Mouse (Mus musculus): ENCODE measurements at regions not wholly inside any gene's neighbourhood (a gene's known extent, or its start where the extent isn't known, plus 50 kb on each side); places are given as distances from the start of the nearest gene placed in this dataset.

DNA sequence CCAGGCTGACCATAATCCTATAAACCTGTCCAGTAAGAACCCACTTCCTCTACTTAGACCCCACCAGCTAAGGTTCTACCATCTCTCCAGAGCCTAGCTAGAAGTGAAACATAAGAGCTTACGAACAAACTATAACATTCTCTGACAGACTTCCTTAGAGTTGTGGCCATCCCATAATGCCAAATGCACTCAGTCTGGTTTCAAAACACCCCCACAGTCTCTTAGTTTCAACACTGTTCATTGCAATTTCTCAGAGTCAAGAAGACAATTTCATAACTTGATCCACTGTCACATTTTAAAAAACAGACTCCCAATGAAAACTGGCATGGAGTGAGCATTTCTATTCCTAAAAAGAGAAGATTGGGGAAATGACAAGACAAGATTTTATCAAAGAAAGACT lies 139.2 kb upstream of the Kcnip4 start:
- TF ChIP-seq CTCF (IDR thresholded peaks at IDR 0.05; ENCODE audit: low read depth) (no peak), EP300 (IDR thresholded peaks at IDR 0.05; ENCODE audit: low read depth) (no peak)

DNA sequence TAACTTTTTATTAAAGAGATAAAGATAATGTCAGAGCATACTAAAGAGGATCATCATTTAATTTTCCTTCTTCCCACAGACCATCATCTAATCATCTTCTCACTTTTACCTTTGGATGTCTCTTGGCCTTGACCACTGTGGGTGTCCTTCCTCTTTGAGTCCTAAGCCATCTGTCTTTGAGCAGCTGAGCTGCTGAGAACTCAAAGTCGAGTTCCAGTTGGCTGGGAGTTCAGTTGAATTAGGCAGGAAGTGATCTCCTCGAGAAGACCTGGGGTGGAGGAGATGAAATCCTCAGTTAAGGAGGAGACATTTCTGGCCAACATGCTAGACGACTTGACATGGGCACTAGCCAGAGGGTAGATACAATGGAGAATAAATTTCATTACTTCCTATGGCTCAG lies 137.4 kb upstream of the Kcnip4 start:
- Histone ChIP-seq H3K4me1 (replicated peaks; ENCODE audit: control insufficient read depth in 2 of 2, insufficient read depth in 2 of 2, low read length in 1 of 2) (no peaks in the 10 kb centered on the region), H3K9me3 (ENCODE audit: control insufficient read depth, low read length) (no peaks in the 10 kb centered on the region), H3K4me3 (ENCODE audit: insufficient read depth in 1 of 2, low read depth in 2 of 2, low read length in 2 of 2) (no peak overlapping the region), H3K36me3 (replicated peaks; ENCODE audit: control insufficient read depth, insufficient read depth, low read depth) (no peaks in the 10 kb centered on the region), H3K4me2 (ENCODE audit: low read depth) (no peak overlapping the region), H3K27ac (no peak overlapping the region), H3K9ac (replicated peaks) (no peak overlapping the region), H3K27me3 (ENCODE audit: control insufficient read depth, insufficient read depth, low read length) (no peaks in the 10 kb centered on the region)
- TF ChIP-seq CTCF (IDR thresholded peaks at IDR 0.05; ENCODE audit: low read depth) = no peak
- TF ChIP-seq EP300 (IDR thresholded peaks at IDR 0.05; ENCODE audit: low read depth) = no peak
- 30% methylated on average over 3 of the region's 3 CpGs for WGBS (ENCODE audit: insufficient replicate concordance)
- no peak for ATAC-seq (ENCODE audit: insufficient read depth)
- no peak for DNase-seq (ENCODE audit: low read depth in 3 of 3, low spot score in 3 of 3)

More for the DNA sequence above, 139.2 kb upstream of the Kcnip4 start:
- DNase-seq (ENCODE audit: low read depth in 3 of 3, low spot score in 3 of 3) (no peak), ATAC-seq (ENCODE audit: insufficient read depth) (no peak)
- Histone ChIP-seq H3K4me3 (ENCODE audit: insufficient read depth in 1 of 2, low read depth in 2 of 2, low read length in 2 of 2) (no peak overlapping the region), H3K4me2 (ENCODE audit: low read depth) (no peak overlapping the region), H3K36me3 (replicated peaks; ENCODE audit: control insufficient read depth, insufficient read depth, low read depth) (no peaks in the 10 kb centered on the region), H3K4me1 (replicated peaks; ENCODE audit: control insufficient read depth in 2 of 2, insufficient read depth in 2 of 2, low read length in 1 of 2) (no peaks in the 10 kb centered on the region), H3K27ac (no peak overlapping the region), H3K9me3 (ENCODE audit: control insufficient read depth, low read length) (no peaks in the 10 kb centered on the region), H3K9ac (replicated peaks) (no peak overlapping the region), H3K27me3 (ENCODE audit: control insufficient read depth, insufficient read depth, low read length) (no peaks in the 10 kb centered on the region)
- 45% methylated on average over 1 of the region's 1 CpGs for WGBS (ENCODE audit: insufficient replicate concordance)

DNA sequence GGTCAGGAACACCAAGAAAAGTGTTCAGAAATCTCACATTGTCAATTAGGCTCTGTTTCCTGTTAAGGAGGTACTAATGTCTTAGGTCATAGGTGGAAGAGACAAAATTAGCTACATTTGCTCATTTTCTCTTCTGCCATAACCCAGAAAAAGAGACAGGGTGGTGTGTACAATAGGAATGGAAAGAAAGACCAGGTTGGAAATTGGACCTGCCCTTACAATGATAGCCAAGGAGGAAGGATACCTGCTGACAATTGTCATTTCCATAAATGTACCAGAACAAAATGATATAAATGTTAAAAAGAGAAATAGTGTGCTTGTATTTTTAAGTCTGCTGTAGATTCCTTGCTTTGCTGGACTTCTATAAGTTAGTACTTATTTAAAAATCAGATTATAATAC lies 135.9 kb upstream of the Kcnip4 start:
- Histone ChIP-seq H3K27ac (no peak overlapping the region), H3K4me3 (ENCODE audit: insufficient read depth in 1 of 2, low read depth in 2 of 2, low read length in 2 of 2) (no peak overlapping the region), H3K36me3 (replicated peaks; ENCODE audit: control insufficient read depth, insufficient read depth, low read depth) (no peaks in the 10 kb centered on the region), H3K9me3 (ENCODE audit: control insufficient read depth, low read length) (no peaks in the 10 kb centered on the region), H3K4me2 (ENCODE audit: low read depth) (no peak overlapping the region), H3K4me1 (replicated peaks; ENCODE audit: control insufficient read depth in 2 of 2, insufficient read depth in 2 of 2, low read length in 1 of 2) (no peaks in the 10 kb centered on the region), H3K9ac (replicated peaks) (no peak overlapping the region), H3K27me3 (ENCODE audit: control insufficient read depth, insufficient read depth, low read length) (no peaks in the 10 kb centered on the region)
- ATAC-seq (ENCODE audit: insufficient read depth) (no peak), DNase-seq (ENCODE audit: low read depth in 3 of 3, low spot score in 3 of 3) (no peak)
- no peak for TF ChIP-seq CTCF (IDR thresholded peaks at IDR 0.05; ENCODE audit: low read depth)
- TF ChIP-seq EP300 (IDR thresholded peaks at IDR 0.05; ENCODE audit: low read depth) = no peak

DNA sequence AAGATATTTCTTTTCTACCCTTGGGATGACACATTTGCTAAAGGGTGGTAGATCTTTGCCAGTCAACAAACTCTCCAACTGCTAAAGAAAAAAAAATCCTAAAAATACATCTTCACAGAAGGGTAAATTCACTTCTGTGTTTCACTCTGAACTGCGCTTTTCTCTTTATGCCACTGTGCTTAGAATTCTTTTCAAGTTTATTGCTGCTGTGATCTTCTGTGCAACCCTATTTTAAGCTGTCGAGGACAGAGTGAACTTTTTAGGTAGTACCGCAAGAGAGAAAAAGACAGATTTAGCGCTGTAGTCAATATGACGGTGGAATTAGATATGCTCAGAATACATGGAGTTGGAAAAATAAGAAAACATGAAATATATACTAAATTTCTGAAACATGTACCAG lies 126.2 kb upstream of the Kcnip4 start:
- Histone ChIP-seq H3K36me3 (replicated peaks; ENCODE audit: control insufficient read depth, insufficient read depth, low read depth) (no peaks in the 10 kb centered on the region), H3K27me3 (ENCODE audit: control insufficient read depth, insufficient read depth, low read length) (no peaks in the 10 kb centered on the region), H3K4me1 (replicated peaks; ENCODE audit: control insufficient read depth in 2 of 2, insufficient read depth in 2 of 2, low read length in 1 of 2) (no peaks in the 10 kb centered on the region), H3K9me3 (ENCODE audit: control insufficient read depth, low read length) (no peaks in the 10 kb centered on the region), H3K27ac (no peak overlapping the region), H3K4me2 (ENCODE audit: low read depth) (no peak overlapping the region), H3K9ac (replicated peaks) (no peak overlapping the region), H3K4me3 (ENCODE audit: insufficient read depth in 1 of 2, low read depth in 2 of 2, low read length in 2 of 2) (no peak overlapping the region)
- ATAC-seq (ENCODE audit: insufficient read depth) = no peak
- TF ChIP-seq CTCF (IDR thresholded peaks at IDR 0.05; ENCODE audit: low read depth) = no peak
- no peak for TF ChIP-seq EP300 (IDR thresholded peaks at IDR 0.05; ENCODE audit: low read depth)
- DNase-seq (ENCODE audit: low read depth in 3 of 3, low spot score in 3 of 3) = no peak
- 72% methylated on average over 5 of the region's 5 CpGs for WGBS (ENCODE audit: insufficient replicate concordance)

DNA sequence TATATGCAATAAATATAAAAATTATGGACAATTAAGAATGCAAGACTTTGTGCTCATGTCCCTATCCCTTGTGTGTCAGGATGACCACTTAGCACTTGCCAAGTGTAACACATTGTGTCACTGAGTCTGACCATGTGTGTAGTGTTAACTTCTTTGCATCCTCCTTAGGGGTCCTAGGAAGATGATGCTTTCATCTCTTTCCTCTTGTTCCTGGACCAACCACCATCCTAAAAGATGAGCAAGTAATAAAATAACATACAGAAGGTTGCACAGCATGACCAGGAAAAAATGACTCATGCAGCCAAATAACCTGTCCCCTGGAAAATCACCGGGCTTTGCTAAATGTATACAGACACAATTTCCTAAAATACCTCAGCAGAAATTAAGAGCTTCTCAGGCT lies 121.1 kb upstream of the Kcnip4 start:
- Histone ChIP-seq H3K27ac (no peak overlapping the region), H3K9ac (replicated peaks) (no peak overlapping the region), H3K4me3 (ENCODE audit: insufficient read depth in 1 of 2, low read depth in 2 of 2, low read length in 2 of 2) (no peak overlapping the region), H3K36me3 (replicated peaks; ENCODE audit: control insufficient read depth, insufficient read depth, low read depth) (no peaks in the 10 kb centered on the region), H3K9me3 (ENCODE audit: control insufficient read depth, low read length) (no peaks in the 10 kb centered on the region; the same call in 1 of the 2 replicates), H3K4me1 (replicated peaks; ENCODE audit: control insufficient read depth in 2 of 2, insufficient read depth in 2 of 2, low read length in 1 of 2) (no peaks in the 10 kb centered on the region), H3K27me3 (ENCODE audit: control insufficient read depth, insufficient read depth, low read length) (no peaks in the 10 kb centered on the region), H3K4me2 (ENCODE audit: low read depth) (no peak overlapping the region)
- no peak for TF ChIP-seq EP300 (IDR thresholded peaks at IDR 0.05; ENCODE audit: low read depth)
- WGBS (ENCODE audit: insufficient replicate concordance) = 63% methylated on average over 1 of the region's 1 CpGs
- ATAC-seq (ENCODE audit: insufficient read depth) = no peak
- DNase-seq (ENCODE audit: low read depth in 3 of 3, low spot score in 3 of 3) = no peak

DNA sequence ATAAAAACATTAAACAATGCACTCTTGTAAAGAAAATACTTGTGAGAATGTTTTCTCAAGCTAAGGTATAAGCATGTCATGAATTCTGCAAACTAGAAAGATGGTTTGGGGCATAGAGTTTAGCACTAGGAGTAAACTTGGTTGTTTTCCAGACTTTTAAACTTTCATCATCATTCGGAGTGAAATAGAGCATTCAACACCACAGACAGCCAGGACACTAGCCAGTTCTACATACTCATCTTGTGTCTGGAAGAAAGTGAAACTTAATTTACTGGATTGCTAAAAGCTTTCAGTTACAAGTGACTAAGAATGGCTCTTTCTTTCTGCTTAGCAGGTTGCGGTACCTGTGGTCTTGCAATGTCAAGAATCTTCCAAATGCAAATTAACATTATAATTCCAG lies 119.9 kb upstream of the Kcnip4 start:
- H3K27ac ChIP-seq = no peak overlapping the region
- no peak for DNase-seq (ENCODE audit: low read depth in 3 of 3, low spot score in 3 of 3)
- no peak overlapping the region for H3K9ac ChIP-seq (replicated peaks)
- H3K4me1 ChIP-seq (replicated peaks; ENCODE audit: control insufficient read depth in 2 of 2, insufficient read depth in 2 of 2, low read length in 1 of 2) = no peaks in the 10 kb centered on the region
- H3K4me3 ChIP-seq (ENCODE audit: insufficient read depth in 1 of 2, low read depth in 2 of 2, low read length in 2 of 2) = no peak overlapping the region
- no peaks in the 10 kb centered on the region for H3K27me3 ChIP-seq (ENCODE audit: control insufficient read depth, insufficient read depth, low read length)
- 66% methylated on average over 2 of the region's 2 CpGs for WGBS (ENCODE audit: insufficient replicate concordance)
- TF ChIP-seq CTCF (IDR thresholded peaks at IDR 0.05; ENCODE audit: low read depth) (no peak), EP300 (IDR thresholded peaks at IDR 0.05; ENCODE audit: low read depth) (no peak)
- H3K9me3 ChIP-seq (ENCODE audit: control insufficient read depth, low read length) = no peaks in the 10 kb centered on the region; the same call in 1 of the 2 replicates
- no peaks in the 10 kb centered on the region for H3K36me3 ChIP-seq (replicated peaks; ENCODE audit: control insufficient read depth, insufficient read depth, low read depth)
- no peak overlapping the region for H3K4me2 ChIP-seq (ENCODE audit: low read depth)
- ATAC-seq (ENCODE audit: insufficient read depth) = no peak
